Mouse (Mus musculus) 3134 (cell line): ENCODE data around the gene Csrp3.

Source experiments
- DNase-seq: peaks from one replicate; pipeline ENCODE4 v3.0.0-alpha.2; 2011; ENCODE audit warnings: low spot score; ENCODE audit not compliant: insufficient read length; ENCODE audit errors: extremely low read depth

Gene Csrp3

DNA sequence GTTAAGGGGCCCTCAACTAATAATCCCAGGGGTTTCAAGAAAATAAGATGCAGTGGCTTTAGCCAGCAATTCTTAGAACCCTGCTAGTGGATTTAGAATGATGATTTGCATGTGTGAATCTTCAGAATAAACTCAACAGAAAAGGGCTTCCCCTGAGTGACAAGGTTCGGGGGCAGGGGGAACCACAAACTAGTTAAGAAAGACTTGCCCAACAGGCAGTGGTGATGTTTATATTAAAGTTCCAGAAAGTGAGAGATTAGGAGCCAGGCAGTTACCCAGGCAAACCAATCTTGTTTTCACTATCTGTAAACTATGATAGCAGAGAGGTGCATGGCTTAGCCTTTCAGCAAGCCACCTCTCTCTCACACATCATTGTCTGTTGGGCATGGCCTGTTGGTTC, 15.1 kb downstream of the Csrp3 start:
- DNase-seq, result no peak

DNA sequence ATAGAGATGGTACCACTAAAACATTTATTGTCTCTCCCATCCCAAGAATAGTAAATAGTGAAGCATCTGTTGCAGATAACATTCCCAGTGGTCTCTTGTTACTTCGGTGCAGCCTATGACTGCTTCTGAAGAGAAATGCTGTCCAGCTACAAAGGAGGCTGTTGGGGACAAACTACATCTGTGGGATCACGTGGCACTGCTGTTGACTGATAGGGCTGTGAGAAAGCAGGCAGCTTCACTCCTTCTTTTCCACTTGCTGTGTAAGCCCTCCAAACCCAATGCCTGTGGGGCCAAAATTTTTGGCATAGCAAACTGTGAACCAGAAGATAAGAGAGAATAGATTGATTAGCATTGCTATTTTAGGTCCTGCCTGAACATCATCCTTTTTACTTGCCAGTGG, 17.4 kb downstream of the Csrp3 start:
- DNase-seq, result no peak

DNA sequence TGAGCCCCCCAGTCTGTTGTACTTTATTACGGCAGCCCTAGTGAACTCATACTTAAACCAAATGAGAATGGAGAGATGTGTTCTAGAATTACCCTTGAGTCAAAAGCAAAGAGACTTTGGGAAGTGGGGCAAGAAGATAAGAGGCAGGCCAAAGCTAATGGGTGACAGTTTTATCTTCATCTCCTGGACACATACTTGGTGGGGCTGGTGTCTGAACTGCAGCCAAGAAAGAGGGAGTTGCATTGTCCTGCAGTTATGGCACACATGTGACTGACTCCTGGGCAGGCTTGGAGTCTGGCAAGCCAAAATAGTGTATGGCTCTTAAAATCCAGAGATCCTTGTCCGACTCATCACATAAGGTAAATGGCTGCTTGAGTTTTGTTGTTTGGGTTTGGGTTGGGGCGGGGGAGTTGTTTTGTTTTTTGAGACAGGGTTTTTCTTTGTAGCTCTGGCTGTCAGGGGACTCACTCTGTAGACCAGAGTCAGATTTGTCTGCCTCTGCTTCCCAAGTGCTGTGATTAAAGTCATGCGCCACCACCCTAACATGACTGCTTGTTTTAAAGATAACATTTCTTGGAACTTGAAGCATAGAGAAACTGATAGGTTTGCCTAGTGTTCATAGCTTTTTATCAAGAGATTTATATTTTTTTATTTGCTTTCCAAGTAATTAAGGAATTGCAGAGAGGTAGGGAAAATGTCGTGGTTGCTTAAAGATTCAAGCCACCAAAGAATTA, 18.5 kb downstream of the Csrp3 start:
- no peak for DNase-seq

DNA sequence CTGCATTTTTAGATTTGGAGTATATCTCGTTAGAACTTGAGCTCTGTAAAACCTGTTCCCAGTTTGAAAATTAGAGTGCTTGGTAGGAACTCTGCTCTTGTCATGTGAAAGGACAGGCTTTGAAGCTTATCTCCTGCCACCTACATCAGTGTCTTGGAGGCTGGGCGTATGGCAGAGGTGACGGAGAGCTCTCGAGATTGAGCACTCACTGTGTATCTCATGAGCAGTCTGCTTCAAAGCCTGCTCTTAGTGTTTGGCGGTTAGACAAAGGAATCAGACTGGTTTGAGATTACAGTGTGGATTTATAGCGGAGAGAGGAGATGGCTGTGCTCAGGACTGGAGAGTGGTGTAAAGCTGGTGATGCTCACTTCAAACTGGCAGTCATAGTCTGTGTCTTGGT, 22.7 kb downstream of the Csrp3 start:
- no peak for DNase-seq

DNA sequence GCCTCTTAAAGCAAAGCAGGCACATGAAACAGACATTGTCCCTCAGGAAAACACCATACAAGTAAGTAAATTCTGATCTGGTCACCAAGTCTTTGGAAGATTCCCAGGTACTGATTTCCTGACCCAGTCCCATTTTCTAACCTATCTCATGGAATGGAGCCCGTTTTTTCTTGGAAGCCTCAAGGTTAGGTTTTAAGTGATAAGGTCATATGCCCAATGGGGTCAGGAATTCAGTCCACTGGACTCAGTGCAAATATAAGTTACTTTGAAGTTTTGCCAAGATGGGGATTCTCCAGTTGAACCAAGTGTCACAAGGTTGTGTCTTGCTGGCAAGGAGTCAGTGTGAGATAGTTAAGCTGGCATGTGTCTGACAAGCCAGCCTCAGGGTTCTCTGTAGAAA, 23.2 kb downstream of the Csrp3 start:
- no peak for DNase-seq

DNA sequence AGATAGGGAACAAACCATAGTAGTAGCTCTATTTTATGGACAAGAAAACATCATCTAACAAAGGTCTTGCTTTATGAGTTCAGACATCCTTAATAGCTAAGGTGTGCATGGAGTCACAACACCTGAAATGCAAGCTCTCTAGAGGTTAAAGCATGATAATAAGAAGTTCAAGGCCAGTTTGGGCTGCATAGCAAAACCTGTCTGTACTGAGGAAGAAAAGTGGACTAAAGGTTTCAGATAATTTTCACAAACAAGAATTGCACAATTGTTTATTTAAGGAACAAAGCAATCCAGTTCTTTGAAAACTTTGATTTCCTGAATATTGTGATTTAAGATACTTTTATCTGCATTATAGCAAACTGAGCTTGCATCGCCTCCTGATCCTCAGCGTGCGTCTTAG, 24.2 kb downstream of the Csrp3 start:
- no peak for DNase-seq

DNA sequence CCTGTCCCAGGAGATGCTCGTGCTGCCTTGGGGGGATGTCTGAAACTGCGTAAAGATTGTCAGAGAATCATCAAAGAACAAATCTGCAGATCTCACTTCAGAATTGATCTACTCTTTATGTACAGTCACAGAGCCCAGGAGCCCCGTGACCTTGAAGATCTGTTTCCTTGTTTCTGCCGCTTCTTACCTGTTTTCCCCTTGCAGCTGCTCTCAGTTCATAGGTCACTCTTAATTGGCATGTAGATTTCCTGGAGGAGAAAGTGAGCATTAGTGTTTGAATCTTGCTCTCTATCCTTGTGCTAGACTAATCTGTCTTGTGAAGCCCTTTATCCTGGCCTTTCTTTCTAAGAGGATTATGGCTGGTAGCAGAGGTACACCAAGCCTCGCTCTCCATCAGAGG, 26.2 kb downstream of the Csrp3 start:
- no peak for DNase-seq

DNA sequence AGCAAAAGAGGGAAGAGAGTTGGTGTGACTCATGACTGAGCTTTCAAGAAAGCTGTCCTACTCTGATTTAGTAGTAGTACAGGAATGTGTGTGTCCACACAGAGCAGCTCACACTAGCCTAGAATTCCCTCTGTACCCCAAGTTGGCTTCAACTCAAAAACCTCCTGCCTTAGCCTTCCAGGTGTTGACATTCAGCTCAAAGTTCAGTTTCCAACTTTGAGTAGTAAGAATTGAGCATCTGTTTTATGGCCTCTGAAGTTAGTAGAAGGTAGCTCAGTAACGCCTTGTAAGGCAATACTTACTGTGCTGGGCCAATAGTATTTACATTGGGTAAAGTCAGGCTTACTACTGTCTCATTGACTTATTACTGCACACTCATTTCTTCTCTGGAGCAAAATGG, 34.2 kb downstream of the Csrp3 start:
- DNase-seq, result no peak

DNA sequence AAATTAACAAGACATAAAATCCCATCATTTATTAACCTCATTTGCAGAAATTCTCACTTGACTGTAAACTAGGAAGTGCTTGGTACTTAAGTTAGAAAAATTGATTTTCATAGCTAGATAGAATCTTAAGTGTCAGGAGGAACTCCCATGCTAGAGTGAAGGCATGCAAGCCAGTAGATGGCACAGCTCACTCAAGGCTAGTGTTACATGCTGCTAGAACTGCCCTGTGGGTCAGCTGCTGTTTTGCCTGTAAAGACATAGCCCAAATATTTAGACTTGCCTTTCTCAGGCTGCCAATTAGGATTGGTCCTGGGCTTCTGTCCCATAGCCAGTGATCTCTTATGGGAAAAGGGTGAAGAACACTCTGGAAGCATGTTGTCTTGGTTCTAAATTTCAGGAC, 35.5 kb downstream of the Csrp3 start:
- no peak for DNase-seq

DNA sequence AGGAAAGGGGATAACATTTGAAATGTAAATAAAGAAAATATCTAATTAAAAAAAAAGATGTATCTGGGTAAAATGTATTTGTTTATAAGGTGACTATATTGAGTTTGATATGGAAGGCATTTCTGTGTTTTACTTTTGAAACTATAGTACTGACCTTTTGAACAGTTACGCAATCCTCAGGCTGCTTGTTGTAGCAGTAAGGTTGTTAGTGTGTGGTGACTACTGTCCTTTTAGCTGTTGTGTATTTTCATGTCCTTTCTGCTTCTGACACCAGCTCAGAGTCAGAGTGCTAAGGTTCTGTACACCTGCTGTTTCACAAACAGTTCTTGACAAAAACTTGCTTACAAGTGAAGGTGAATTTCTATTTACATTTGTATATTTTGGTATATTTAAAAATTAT, 37.2 kb downstream of the Csrp3 start:
- DNase-seq, result no peak

DNA sequence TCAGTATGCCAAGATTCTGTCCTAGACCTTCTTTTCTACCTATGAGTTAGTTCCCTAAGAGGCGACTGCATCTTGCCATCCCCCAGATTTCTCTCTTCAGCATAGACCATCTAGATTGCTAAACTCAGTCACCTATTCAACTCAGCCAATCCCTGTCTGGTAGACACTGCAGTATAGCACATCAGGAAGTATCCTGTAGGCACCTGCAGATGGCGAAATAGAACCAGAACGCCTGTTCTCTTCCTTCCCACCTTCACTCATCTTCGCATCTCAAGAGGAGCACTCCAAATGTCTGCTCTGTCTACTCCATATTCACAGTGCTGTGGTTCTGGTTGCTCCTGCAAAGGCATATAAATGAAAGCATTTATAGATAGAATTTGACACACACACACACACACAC, 41.2 kb downstream of the Csrp3 start:
- no peak for DNase-seq

DNA sequence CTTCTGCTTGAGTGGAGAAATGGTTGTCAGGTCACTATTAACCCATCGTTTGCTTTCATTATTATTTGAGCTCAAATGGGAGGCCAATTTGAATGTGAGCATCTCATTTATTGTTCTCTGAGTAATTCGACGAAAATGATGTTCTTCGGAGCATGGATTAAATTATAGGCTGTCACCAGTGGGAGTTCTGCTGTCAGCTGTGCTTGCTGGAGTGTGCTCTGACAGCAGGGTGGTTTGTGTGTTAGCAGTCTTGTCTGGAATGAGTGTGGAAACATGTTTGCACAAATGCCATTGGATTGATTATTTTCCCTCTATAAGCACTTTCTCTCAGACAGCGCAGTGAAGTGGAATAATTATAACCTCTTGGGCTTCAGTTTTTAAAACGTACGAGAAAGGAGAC, 44.5 kb downstream of the Csrp3 start:
- no peak for DNase-seq

DNA sequence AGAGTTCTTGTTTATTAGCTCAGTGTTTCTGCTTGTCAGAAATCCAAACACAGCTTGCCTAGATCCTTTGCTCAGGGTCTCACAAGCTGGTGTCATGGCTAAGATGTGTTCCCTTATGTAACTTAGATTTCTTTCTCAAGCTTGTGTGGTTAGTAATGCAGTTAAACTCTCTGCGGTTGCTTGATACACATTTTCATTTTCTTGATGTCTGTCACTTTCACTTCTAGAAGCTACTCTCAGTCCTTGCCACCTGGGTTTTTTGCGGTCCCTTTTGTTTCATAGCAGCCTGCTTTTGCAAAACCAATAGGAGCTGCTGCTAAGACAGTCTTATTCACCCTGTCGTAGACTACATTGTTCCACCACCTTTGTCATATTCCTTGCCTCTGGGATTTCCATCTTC, 52.7 kb downstream of the Csrp3 start:
- no peak for DNase-seq

DNA sequence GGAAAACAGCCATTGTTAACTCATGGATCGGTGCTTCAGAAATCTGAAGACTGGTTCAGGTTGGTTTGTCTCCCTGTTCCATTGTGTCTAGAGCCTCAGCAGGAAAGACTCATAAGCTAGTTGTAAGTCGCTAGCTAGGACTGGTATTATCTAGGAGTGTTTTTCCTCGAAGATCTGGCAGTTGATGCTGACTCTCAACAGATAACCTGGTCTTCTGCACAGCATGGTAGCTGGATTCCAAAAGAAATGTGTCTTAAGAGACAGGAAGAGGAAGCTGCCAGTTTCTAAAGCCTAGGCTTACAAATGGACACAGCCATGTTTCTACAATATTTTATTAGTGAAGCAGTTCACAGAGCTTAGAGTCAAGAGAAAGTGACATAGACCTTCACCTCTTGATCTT, 56.4 kb downstream of the Csrp3 start:
- DNase-seq, result no peak

DNA sequence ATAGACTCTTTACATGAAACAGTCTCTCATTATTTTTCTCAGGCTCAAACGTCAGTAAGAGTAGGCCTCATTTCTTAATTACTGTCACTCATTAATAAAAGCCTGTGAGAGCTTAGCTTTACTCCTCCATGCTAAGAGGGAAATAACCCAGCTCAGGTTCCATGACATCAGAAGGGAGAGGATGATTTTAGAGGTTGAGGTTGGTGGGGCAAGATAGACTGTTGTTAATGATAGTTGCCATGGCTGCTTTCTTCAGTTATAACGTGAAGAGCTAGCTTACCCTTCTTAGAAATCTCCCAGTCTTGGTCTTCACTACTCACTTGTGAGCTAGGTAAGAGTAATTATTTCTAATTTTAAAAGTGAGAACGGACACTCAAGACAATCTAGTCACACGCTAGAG, 57.7 kb downstream of the Csrp3 start:
- DNase-seq, result no peak

DNA sequence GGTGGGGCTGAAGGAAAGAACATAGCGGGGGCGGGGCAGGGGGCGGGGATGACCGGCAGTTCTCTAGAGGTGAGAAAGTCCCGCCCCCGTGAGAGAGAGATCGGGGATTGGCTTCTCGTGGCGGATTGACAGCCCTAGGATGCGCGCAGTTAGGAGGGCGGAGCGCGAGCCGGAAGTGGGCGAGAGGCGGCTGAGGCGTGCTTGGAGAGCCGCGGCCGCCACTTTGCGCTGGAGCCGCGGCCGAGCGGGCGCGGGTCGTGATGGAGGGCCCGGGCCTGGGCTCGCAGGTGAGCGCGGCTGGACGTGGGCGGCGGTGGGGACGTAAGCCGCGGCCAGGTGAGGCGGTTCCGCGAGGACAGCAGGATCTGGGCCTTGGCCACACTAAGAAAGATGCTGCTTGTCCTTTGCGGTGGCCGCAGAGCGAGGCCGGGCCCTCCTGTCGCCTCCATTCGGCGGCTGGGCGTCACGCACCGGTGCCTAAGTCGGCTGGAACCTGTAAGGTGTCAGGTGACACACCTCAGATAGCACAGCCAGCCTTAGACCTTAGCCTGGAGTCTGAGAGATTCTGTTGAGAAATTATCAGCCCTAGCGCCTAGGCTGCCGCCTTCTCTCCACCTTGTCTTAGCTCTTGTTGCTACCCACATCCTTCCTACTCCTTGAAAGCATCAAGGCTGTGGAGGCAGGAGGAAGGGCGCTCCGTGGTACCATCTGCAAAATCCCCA, 58.8 kb downstream of the Csrp3 start, which contains the start of gene Zdhhc13:
Gene Zdhhc13 (plus strand): TSS at position 153 of the 722 bp plus-strand sequence.
- DNase-seq, result peak; percentile 91

DNA sequence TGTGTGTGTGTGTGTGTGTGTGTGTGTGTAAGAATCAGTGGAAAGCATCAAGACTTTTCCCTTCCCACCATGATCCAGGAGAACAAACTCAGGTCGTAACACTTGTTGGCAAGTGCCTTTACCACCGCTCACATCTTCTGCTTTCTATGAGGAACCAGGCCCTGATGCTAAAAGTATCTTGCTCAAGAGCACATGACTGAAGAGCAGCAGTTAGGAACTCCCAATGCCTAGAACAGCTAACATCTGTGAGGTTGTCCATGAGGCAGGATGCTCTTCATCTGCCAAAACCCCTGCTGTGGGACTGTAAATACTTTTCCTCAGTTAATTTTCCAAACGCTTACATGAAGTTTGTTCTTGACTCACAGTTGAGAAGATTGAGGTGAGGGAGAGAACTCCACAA, 59.5 kb downstream of the Csrp3 start:
- DNase-seq, result no peak

DNA sequence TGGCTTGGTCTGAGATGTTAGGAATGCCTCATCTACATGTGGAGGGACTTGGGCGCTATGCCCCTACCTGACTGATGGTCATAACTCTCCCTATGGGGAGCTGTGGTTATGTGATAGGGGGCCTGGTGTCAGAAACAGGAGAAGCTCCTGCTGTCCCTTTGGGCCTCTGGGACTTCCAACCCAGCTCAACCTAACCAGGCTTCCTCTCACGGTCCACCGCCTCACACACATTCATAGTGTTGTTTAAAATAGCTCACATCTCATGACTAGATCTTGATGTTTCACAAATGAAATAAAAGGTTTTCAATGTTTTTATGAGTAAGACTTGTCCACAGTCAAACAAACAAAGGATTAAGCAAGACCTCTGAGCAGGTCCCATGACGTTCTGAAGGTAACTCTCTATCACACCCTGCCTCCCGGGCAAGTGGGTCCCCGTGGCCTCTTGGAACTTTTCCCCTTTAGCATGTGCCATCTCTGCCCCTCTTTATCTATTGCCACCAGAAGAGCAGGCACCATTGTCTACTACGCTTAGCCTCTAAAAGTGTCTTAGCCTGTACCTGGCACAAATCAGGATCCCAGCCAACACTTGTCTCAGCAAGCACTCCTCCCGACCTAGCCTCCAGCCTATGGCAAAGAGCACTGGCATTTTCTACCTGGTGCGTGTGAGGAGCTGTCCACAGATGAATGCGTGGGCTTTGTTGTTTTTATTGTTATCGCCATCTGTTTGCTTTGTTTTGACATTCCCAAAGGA, 62.9 kb downstream of the Csrp3 start:
- no peak for DNase-seq

DNA sequence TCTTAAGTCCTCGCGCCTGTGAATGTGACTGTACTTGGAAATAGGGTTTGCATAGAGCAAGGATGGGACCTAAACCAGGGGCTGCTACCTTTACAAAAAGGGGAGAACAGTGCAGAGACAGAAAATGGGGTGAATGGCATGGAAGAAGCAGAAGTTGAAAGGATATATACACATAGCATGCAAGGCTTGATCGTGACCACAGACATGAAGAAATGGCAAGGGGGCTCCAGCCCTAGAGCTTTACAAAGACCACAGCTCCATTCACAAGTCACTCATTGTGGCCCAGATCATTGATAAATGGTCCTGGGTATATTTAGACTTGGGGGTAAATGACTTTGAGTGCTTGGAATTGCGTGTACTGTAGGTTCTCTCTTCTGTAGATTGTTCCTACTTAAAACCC, 65.4 kb downstream of the Csrp3 start:
- no peak for DNase-seq
